Mouse (Mus musculus) MEL (cell line): Measurements from ENCODE around the gene Aff3.

ENCODE experiments used
- CTCF ChIP-seq, 3 experiments: IDR thresholded peaks in 2 of 3; conservative IDR thresholded peaks in 1 of 3; 2 replicates each; pipeline ENCODE4 v1.5.1; 2011 to 2012; ENCODE audit warnings: low read length in 3 of 3, low read depth in 2 of 3, mild to moderate bottlenecking in 2 of 3, improper control_type of control experiment in 1 of 3, inconsistent platforms in 1 of 3, mixed read lengths in 1 of 3, moderate library complexity in 1 of 3; ENCODE audit not compliant: control insufficient read depth in 1 of 3, insufficient read depth in 1 of 3, poor library complexity in 1 of 3, severe bottlenecking in 1 of 3
- POLR2A ChIP-seq, 2 experiments: IDR thresholded peaks; 2 replicates each; pipeline ENCODE4 v1.6.1; 2011 to 2012; ENCODE audit warnings: low read length in 2 of 2, mild to moderate bottlenecking in 2 of 2, control low read depth in 1 of 2, improper control_type of control experiment in 1 of 2, low read depth in 1 of 2, moderate library complexity in 1 of 2; ENCODE audit not compliant: control insufficient read depth in 1 of 2, insufficient read depth in 1 of 2, poor library complexity in 1 of 2
- USF1 ChIP-seq: IDR thresholded peaks from 2 replicates; pipeline ENCODE4 v1.6.1; 2014; ENCODE audit warnings: low read depth, mild to moderate bottlenecking, inconsistent platforms, low read length, improper control_type of control experiment, moderate library complexity

- TF ChIP-seq USF1 (no peak), CTCF (IDR thresholded peaks at IDR 0.05 in 2 of 3, conservative IDR thresholded peaks at IDR 0.05 in 1 of 3; ENCODE audit: control insufficient read depth in 1 of 3, insufficient read depth in 1 of 3, low read depth in 2 of 3, low read length in 3 of 3, poor library complexity in 1 of 3, severe bottlenecking in 1 of 3) (no peak), POLR2A (IDR thresholded peaks at IDR 0.05; ENCODE audit: control insufficient read depth in 1 of 2, insufficient read depth in 1 of 2, low read depth in 1 of 2, low read length in 2 of 2, poor library complexity in 1 of 2) (no peak)
Observed at GRCm38 (mm10) chr1:38536929-38537540, 127.7 kb downstream of the Aff3 start.
